Mouse (Mus musculus): ENCODE measurements at regions not wholly inside any gene's neighbourhood (a gene's known extent, or its start where the extent isn't known, plus 50 kb on each side); places are given as distances from the start of the nearest gene placed in this dataset.

DNA sequence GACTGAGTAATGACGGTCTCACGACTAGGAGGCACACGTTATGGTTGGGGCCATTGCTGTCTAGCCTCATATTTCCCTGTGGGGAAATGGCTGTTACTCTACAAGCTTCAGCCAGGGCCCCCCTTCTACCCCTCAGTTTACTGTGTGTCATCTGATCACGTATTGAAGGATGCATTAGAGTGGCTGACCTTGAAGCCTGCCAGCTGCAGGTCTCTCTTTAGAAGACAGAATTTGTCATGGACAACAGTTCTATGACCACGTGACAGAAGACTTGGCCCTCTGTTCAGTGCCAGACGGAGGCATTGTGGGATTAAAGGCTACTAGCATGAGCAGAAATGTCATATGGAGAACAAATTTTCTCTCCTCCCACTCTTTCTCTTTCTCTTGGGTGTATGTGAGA is 115.6 kb downstream of the Gas1 start:
- DNase-seq (ENCODE audit: low read depth, low spot score): no peak

DNA sequence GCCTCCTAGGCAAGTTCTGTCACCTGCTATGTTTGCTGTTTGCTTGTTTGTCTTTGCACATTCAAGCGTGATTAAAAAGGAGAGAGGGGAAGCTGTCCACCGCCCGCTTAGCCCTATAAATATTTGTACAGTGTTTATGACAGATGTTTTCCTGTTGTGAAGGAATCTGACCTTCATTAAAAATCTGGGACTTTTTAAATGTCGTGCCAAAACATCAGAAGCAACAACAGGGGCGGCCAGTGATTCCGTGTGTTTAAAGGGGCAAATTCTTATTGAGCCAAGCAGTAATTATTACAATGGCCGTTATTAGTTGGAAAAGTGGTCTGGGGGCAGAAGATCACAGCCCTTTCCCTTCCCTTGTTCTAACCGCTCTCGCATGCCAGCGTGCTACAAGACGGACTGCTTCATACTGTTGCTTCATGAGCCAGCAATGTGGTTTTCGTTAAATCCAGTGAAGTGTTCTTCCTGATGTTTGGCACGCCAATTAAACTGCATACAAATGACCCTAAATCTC is 119.3 kb downstream of the Gas1 start:
- DNase-seq (ENCODE audit: low read depth, low spot score): no peak

- no peak for DNase-seq (ENCODE audit: low read depth, low spot score)
These were observed 122.6 kb downstream of the Gas1 start for GRCm38 (mm10) chr13:60054531-60054930.

DNA sequence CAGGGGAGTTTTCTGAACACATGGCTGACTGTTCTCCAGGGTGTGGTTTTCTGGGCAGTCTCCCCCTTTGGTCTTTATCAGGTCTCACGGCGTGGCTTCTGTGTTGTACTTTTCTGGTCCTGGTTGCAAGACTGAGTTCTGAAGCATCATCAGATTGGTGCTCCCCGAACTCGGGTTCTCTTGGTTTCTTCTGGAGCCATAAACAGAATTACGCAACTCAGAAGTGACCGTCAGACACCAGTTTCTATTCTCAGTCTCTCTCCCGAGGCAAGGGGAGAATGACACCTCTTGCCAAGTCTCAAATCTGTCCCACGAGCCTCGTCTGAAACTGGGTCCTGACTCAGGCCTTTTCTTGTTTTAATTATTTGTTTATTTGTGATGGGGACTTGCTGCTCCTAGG is 123.1 kb downstream of the Gas1 start:
- DNase-seq (ENCODE audit: low read depth, low spot score): no peak

- DNase-seq (ENCODE audit: low read depth, low spot score): no peak
These were observed 125.3 kb downstream of the Gas1 start for GRCm38 (mm10) chr13:60051866-60052265.

- no peak for DNase-seq (ENCODE audit: low read depth, low spot score)
These were observed 126.2 kb downstream of the Gas1 start for GRCm38 (mm10) chr13:60050799-60051580.

- DNase-seq (ENCODE audit: low read depth, low spot score): no peak
These were observed 127.5 kb downstream of the Gas1 start for GRCm38 (mm10) chr13:60049703-60050102.

- no peak for DNase-seq (ENCODE audit: low read depth, low spot score)
These were observed 129.1 kb downstream of the Gas1 start for GRCm38 (mm10) chr13:60047791-60048730.

- no peak for DNase-seq (ENCODE audit: low read depth, low spot score)
These were observed 131.4 kb downstream of the Gas1 start for GRCm38 (mm10) chr13:60045752-60046151.

DNA sequence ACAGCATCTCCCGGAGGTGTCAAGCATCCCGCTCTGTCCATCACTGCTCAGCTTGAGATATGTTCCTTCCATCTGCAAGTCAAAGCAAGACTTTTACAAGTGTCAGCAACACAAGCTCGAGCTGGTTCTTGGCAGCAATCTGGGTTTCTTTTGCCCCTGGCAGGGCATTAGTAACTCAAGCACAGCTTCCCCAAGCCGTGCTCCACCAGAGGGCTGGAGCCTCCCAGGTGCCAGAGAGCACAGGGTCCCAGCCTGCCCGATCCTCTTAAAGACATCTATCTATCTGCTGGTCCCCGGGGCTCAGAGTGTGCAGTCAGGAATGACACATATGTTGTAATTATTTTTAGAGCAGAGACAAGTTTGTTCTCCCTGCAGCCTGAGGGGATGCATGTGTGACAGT is 132.3 kb downstream of the Gas1 start:
- no peak for DNase-seq (ENCODE audit: low read depth, low spot score)

- no peak for DNase-seq (ENCODE audit: low read depth, low spot score)
These were observed 134.7 kb downstream of the Gas1 start for GRCm38 (mm10) chr13:60042443-60042842.

DNA sequence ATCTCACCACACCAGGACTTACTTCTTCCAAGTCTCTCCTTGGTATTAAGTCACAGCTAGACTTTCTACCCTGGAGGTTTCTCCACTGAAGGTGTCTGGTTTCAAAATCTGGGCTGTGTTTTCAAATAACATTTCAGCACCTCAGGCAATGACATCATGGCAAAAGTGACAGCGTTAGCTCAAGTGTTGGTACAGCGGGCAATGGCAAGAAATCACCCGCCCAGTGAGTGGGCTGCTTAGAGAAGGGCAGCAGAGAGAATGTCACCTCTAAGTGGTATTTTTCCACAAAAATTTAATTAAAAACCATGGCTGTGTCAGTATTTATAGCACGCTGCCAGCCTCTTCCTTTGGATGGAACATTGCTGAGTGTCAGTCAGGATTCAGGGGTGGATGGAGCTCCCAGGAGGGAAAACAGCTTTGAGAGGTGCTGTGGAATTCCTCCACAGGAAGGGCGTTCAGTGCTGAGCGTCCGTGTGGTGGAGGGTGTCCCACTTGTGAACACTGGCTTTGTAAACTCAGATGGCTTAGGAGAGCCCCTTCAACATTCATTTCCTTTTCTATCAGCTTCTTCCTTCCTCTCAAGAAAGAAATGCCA is 141.5 kb downstream of the Gas1 start:
- no peak for DNase-seq (ENCODE audit: low read depth, low spot score)

DNA sequence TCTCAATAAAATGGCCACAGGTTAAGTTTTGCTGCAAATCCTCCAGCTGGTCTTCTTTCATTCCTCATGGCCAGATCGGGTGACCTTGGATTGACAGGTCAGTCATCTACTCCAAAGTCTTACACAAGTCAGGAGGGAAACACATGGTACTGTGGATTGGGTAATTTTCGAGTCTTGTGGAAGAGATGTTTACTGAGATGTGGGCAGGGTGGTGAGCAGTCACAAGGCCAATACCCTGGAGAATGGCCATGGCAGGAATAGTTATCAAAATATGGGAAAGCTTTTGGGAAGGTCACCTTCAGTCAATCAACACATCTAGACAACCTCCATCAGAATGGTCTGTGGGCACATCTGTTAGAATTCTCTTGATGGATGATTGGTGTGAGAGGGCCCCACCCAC is 144.0 kb downstream of the Gas1 start:
- no peak for DNase-seq (ENCODE audit: low read depth, low spot score)

GRCm38 (mm10) chr13:60032586-60032985 is 144.6 kb downstream of the Gas1 start:
- DNase-seq (ENCODE audit: low read depth, low spot score): no peak

DNA sequence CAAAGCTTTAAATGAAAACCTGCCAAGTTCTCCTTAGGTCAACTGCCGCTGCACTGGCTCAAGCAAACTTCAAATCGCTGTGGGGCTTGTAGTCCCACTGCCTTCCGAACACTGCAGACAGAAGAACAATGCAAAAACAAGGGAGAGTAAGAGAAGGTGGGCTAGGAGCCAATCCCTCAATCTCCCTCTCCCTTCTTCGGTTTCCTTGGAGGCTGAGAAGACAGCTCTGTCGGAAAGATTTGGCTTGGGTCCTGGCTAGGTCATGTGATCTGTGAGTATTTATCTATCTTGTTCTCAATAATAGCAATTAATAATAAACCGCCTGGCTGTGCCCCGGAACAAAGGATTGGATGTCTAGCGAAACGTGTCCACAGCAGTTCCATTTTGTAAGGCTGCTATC is 147.6 kb downstream of the Gas1 start:
- DNase-seq (ENCODE audit: low read depth, low spot score): no peak

DNA sequence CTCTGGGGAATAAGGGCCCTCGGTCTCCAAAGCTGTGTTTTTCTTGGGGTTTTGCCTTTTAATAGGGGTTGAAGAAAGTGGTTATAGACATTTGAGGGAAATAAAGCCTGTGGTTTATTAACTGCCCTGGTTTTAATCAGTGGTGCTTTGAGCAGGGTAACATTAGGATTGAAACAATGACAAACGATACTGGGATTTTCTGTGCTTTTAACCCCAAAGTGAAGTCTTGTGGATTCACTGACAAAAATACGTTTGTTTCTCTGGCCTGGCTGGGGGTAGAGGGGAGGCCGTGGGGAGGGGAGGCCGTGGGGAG is 157.0 kb downstream of the Gas1 start:
- no peak for DNase-seq (ENCODE audit: low read depth, low spot score)

DNA sequence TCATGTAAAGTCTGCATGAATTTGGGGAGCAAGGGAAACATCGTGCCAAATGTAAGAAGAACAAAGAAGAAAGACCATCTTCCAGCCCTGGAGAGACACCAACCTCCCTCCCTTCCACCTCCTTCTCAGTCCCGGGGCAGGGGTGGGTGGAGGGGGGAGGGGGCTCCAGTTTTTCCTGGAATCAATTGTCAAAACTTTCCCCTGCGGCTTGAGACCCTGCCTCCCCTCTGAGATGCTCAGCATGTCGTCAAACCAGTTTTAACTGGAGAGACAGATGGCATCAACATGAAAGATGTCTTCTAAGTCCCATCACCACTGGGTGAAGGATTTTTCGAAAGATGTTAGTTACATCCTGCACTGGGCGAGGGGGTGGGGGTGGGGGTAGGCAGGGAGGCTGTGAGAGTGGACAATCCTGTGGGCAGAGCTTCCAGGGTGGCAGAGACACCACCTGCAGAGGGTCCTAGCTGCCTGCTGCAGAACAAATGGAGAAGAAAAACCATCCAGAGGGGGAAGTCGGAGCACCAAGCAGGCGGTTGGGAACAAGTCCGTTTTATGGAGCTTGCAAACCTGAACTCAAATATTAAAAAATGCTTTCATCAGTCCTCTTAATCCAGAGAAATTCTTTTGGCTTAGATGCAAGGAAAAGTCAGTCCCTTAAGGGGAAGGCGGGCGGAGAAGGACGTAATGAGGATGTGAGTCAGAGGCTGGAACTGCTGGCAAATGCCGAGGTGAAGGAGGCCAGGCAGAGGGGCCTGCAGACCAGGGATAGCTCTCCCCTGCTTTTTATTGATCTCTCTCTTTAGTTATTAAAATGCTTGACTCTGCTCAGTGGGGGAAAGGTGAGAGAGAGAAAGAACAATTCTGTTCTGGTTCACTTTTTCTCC is 157.6 kb downstream of the Gas1 start:
- no peak for DNase-seq (ENCODE audit: low read depth, low spot score)

DNA sequence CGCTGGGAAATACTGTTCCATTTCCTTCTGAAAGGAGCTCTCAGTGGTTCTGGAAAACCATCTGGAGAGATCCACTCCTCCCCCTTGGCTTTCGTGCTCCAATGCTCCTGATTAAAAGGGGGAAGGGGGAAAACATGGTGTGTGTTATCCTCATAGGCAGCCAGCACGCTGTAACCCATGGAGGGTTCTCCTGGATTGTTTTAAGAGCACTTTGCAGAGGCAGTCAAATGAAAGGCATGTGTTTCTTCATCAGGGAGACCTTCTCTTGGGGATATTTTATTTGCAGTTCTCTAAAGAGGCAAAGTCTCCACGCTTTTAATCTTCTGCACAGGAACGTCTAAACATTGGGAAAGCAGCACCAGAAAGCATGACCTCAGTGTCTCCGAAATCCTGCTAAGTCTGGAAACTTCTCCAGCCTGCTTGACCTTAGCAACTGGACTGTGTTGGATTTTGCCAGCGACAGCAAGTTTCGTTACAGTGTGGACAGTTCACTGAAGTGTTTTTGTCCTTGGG is 161.3 kb downstream of the Gas1 start:
- DNase-seq (ENCODE audit: low read depth, low spot score): no peak

GRCm38 (mm10) chr13:60012046-60012813 is 164.9 kb downstream of the Gas1 start:
- DNase-seq (ENCODE audit: low read depth, low spot score): no peak

- DNase-seq (ENCODE audit: low read depth, low spot score): no peak
These were observed 166.1 kb downstream of the Gas1 start for GRCm38 (mm10) chr13:60011092-60011491.
